Mouse (Mus musculus): ENCODE results near the gene 2310030G06Rik.

DNA sequence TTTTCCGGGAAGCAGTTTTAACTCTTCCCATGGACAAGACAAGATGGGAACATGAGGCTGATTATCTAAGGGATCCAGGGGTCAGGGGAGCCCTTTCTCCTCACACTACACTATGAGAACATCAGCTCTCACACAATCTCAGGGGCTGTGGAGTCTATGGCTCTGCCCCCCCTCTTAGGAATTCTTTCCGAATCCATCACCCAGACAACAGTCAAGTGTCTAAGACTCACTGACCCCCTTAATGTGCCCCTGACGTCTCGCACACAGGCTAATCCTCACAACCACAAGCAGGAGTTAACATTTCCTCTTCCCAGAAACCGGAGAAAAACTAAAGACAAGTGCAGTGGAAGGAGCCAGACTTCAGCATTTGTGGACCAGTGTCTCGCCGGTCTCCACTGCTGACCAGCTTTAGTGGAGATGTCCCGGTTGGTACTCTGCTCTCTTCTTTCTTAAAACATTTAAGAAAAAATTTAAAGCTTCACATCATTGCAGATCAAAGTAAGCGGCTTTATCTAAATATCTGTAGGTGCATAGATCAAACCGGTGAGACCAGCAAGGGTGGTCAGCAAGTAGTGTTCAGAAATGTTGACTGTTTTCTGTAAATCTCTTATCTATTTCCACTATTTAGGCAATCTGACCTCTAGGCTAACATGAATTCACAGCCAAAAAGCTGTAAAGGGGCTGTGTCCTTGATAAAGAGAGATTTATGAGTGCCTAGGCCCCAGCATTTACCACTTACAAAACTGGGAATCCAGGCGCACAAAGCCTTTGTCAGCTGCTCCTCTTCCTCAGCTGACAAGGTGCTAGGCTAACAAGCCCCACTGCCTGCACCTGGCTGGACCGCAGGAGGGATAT, 49.3 kb downstream of the 2310030G06Rik start:
- TF ChIP-seq CTCF (IDR thresholded peaks at IDR 0.05; ENCODE audit: low read depth), result no peak
- no peak for TF ChIP-seq EP300 (IDR thresholded peaks at IDR 0.05; ENCODE audit: low read depth)

Data from liver, embryonic 14.5 days (tissue).